Mouse (Mus musculus) heart, adult 2 months (tissue): Measurements from ENCODE around the gene Pappa.

ENCODE experiments used
- CTCF ChIP-seq: fragments of 200-600 bp; IDR thresholded peaks from 2 replicates; pipeline ENCODE4 v1.8.1; 2022; ENCODE audit warnings: antibody characterized with exemption, mild to moderate bottlenecking, moderate library complexity
- POLR2A ChIP-seq: fragments of 200-500 bp; IDR thresholded peaks from 2 replicates; pipeline ENCODE4 v1.6.1; 2011; ENCODE audit warnings: mild to moderate bottlenecking, low read depth, low read length, control low read depth; ENCODE audit not compliant: insufficient read depth

GRCm38 (mm10) chr4:65300431-65300830 lies 176.5 kb downstream of the Pappa start:
- TF ChIP-seq POLR2A (no peak), CTCF (no peak)
